Mouse (Mus musculus) activated CD4-positive, CD25-positive, alpha-beta regulatory T cell, adult 4 months (primary cell): ENCODE measurements around the gene Gm17359. TPM values are rescaled to one million over a fixed set of nuclear protein-coding genes. Genes with fewer than 3 reads are reported as not detected.

ENCODE experiments used
- ATAC-seq: one replicate; pipeline ENCODE4 v1.8.0; 2017
- polyA plus RNA-seq, 2 experiments: library from polyadenylated mRNA; unstranded; fragments of 100-300 nt; shearing (Covaris generic); gene quantifications; one replicate each; pipeline ENCODE4 v1.2.1; 2017

The Gm17359 gene
- polyA plus RNA-seq, 2 experiments from 2014 or later: not detected

DNA sequence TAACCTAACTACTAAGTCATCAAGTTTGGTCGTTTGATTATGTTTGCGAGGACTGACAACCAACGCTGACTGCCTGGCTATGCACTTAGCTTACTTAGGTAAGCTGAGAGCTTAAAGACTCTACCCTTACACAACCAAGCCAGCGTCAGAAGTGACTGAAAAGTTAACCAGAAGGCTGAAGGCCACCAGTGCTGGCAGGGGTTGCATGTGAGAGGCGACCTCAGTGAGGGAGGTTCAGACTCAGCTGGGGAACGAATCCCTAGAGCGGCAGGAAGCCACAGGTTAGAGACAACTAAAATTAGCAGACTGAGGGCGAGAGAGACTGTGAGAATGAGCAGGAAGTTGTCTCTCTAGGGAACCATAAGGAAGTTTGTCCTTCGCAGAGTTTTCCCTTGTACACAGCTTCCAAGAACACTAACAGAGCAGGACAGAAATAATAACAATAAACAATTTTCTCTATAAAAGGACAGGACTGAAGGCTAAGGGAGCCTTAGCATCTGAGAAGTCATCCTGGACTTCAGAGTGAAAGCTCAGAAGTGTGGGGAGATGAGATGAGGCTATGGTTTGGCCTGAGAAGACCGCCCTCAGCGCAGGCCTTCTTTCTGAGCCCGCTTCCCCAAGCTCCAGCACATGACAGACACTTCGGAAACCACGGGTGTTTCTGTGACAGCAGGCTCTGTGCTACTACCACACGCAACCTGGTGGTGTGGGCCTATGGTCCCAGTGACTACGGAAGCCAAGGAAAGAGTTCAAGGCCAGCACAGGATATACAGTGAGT lies 148.0 kb downstream of the Gm17359 start:
- ATAC-seq: no peak

DNA sequence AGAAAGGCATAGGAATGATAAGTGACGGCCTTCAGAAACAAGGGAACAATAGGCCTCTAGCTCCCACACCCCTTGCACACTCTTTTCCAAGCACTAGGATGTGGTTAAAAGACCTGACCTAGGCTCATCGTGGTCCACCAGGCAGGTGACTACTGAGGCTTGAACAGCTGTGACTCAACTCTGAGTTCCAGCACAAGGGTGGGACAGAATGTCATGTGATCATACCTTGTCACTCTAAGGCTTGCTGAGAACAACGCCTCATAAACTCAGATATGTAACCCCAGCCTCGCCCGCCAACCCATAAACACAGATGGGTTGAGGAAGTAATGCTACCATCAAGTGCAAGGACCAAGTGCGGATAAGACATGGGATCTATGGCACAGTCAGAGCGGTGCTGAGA lies 151.6 kb downstream of the Gm17359 start:
- ATAC-seq: no peak

DNA sequence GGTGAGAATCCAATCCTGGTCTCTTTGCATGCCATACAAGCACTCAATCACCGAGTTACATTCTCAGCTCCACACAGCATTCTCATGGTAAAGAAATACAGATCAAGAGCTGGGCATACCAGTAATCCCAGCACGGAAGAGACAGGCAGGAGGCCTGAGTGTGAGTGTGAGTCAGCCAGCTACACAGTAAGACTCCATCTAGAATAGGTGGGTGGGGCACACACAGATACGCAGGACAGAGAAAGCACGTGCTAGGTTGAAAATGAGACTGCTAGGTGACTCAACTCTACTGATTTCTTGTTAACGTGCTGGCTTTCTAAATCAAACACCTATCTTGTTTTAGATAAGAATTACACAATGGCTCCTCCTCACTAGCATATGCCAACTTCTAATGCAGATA lies 153.6 kb downstream of the Gm17359 start:
- ATAC-seq: no peak

DNA sequence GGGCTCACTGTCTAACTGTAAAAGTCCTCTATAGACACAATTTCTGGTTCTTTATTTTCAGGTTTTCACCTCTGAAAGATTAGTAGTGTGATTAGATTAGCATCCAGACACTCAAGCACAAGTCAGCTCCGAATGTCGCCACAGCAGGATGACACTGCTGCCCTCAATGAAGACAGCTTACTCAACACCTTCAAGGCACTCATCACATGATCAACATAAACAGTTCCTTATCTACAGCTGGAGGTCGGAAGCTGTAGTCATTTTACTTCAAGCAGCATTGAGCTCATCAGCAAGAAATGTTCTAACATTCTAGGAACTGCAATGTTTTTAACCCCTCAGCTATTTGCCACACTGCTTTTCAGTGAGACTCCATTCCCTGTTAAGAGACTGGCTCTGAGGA lies 155.2 kb downstream of the Gm17359 start:
- ATAC-seq: peak; percentile 54

DNA sequence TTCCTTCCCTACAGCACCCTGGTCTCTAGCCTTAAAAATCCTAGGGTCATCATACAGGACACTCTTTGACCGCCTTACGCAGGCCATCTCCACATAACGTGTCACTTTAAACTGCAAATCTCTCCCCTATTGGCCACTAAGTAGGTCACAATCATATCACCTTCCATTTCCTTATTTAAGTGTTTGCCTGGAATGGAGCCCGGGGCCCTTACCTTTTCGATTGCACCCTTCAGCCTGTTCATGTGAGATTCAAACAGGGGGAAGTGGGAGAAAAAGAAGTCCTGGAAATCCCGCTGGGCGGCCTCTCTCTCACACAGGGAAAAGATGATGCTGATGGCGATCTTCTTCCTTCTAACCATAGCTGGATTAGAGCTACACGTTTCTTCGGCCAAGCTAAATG lies 156.6 kb downstream of the Gm17359 start:
- ATAC-seq: no peak

DNA sequence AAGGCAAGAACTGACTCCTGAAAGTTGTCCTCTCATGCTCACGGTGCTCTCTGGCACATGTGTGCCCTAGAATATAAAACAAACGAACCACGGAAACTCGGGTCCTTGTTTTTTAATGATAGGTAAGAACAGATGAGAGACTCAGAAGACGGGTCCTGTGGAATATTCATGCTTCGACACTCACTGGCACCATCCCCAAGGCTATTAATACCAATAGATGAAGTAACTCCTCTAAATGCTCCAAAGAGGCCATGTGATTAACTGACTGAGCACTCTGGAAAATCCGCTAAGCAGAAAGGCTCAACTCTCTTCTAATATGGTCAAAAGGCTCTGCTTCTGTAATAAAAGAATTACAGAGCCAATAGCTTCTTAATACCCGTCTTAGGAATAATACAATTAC lies 157.6 kb downstream of the Gm17359 start:
- no peak for ATAC-seq

DNA sequence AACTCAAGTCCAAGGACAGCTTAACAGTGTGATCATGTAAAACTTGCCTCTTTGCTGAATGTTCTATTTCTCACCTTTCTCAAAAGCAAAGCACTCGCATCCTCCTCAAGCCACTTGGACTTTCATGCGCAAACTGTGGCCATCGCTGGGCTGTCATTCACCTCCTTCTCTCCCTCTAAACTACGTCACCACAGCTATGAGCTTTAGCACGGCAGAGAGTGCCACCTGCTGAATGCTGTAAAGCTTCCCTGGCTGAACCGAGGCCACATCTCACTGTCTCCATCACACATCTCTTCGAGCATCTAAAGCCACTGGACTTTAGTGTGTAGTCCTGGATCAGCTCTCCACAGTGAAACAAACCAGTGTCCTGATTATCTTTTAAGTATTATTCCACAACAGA lies 158.7 kb downstream of the Gm17359 start:
- no peak for ATAC-seq

DNA sequence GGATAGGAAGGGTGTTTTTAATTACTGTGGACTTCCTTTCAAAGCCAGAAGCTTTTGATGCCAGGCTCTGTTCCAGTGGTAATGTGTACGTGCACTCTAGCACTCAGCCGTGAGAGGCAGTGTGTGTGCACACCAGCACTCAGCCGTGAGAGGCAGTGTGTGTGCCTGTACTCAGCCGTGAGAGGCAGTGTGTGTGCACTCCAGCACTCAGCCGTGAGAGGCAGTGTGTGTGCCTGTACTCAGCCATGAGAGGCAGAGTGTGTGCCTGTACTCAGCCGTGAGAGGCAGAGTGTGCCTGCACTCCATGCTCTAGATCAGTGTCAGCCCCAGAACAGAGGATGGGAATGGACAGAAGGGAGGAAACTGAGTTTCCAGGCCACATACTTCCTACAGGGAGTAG lies 160.2 kb downstream of the Gm17359 start:
- ATAC-seq: no peak

DNA sequence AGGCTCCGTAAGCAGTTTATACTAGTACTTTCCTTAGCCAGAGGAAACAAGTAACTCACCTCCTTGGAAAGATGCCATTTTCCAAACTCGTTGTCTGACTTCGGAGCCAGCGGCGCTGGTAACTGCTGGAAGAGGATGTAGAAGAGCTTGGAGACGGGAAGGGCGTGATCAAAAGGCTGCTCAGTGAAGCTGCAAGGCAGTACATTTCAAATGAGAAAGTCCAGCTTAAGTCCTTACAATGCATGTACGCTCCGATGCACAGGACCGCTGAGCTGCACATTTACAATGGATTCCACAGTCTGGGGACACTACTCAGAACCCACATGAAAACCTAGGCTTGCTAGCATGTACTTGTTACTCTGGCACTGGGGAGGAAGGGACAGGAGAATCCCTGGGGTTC lies 163.8 kb downstream of the Gm17359 start:
- ATAC-seq: no peak

DNA sequence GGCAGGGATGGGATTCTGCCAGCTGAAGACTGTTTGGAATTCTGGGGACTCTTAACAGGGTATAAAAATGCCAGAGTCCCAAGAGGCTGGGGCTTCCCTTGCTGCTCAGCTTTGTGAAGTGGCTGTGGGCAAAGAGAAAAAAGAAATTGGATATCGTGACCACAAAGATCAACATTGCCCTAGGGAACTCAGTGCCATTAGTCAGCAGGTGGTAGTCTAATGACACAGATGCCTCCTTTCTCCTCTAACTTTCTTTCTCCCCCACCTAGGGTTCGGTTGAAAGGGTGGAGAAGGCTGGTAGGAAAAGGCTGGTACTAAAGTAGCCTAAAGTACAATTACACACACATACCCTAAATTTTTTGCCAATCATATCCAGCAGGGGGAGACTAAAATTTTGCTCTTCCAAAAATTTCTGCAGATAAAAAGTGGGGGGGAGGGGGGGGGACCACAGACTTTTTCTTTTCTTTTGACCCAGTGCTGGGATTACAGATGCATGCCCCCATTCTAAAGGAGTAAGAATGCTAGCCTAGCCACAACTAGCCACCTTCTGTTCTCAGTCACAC lies 164.8 kb downstream of the Gm17359 start:
- ATAC-seq: no peak

Other genes starting within 250 kb of the Gm17359 start
- 1 to 10 TPM; 4.3 to 5.8 TPM for gene Rapgef2, start 50.1 kb upstream of the Gm17359 start, polyA plus RNA-seq
- gene Fnip2, start 231.1 kb downstream of the Gm17359 start, polyA plus RNA-seq: under 1 TPM; 0.34 to 0.46 TPM